Mouse (Mus musculus) CH12.LX (cell line): ENCODE results near the gene Ttc13. TPM values are rescaled to one million over a fixed set of nuclear protein-coding genes. Genes with fewer than 3 reads are reported as not detected.

Experiments
- DNase-seq: peaks from one replicate; pipeline ENCODE4 v3.0.0-alpha.2; 2013; ENCODE audit errors: extremely low read depth
- H3K27ac ChIP-seq: 2 replicates; pipeline ENCODE4 v1.5.1; 2012; ENCODE audit warnings: low read depth, mild to moderate bottlenecking, control low read depth, moderate library complexity; ENCODE audit not compliant: insufficient read depth
- H3K27me3 ChIP-seq: replicated peaks from 2 replicates; pipeline ENCODE3; 2012; ENCODE audit warnings: inconsistent platforms
- H3K36me3 ChIP-seq, 2 experiments: replicated peaks in 1 of 2; 2 replicates each; pipeline versions ENCODE3 to v1.6.1; 2012; ENCODE audit warnings: inconsistent platforms in 1 of 2, low read length in 1 of 2, mild to moderate bottlenecking in 1 of 2, mixed read lengths in 1 of 2, moderate library complexity in 1 of 2; ENCODE audit not compliant: control insufficient read depth in 1 of 2, insufficient read depth in 1 of 2
- H3K4me1 ChIP-seq, 2 experiments: 2 replicates each; pipeline ENCODE4 v1.6.1; 2012; ENCODE audit warnings: inconsistent platforms in 1 of 2, moderate library complexity in 1 of 2; ENCODE audit not compliant: insufficient read depth in 2 of 2, control insufficient read depth in 1 of 2
- H3K4me2 ChIP-seq: 2 replicates; pipeline ENCODE4 v1.6.1; 2012; ENCODE audit warnings: low read depth, mild to moderate bottlenecking, control low read depth; ENCODE audit not compliant: poor library complexity, insufficient read depth, severe bottlenecking
- H3K4me3 ChIP-seq, 3 experiments: fragments of 150-350 bp in 1 of 3; sonication (generic) in 1 of 3; replicated peaks in 1 of 3; 2 replicates each; pipeline versions ENCODE3 to v1.5.1; 2011 to 2012; ENCODE audit warnings: low read depth in 2 of 3, low read length in 2 of 3, mild to moderate bottlenecking in 2 of 3, moderate library complexity in 2 of 3, control low read depth in 1 of 3, improper control_type of control experiment in 1 of 3, inconsistent platforms in 1 of 3, mixed read lengths in 1 of 3; ENCODE audit not compliant: poor library complexity in 1 of 3
- H3K79me2 ChIP-seq: replicated peaks from 2 replicates; pipeline ENCODE4 v1.6.1; 2012; ENCODE audit warnings: mild to moderate bottlenecking, moderate library complexity; ENCODE audit not compliant: control insufficient read depth, poor library complexity, insufficient read depth, severe bottlenecking; ENCODE audit errors: extremely low read depth
- H3K9ac ChIP-seq: 2 replicates; pipeline ENCODE4 v1.6.1; 2012; ENCODE audit warnings: low read depth, mild to moderate bottlenecking, control low read depth, moderate library complexity; ENCODE audit not compliant: insufficient read depth
- H3K9me3 ChIP-seq: replicated peaks from 2 replicates; pipeline ENCODE3; 2012; ENCODE audit warnings: low read length, inconsistent platforms, mixed read lengths
- BHLHE40 ChIP-seq: IDR thresholded peaks from 2 replicates; pipeline ENCODE4 v1.6.1; 2011; ENCODE audit warnings: mild to moderate bottlenecking, low read depth, low read length, improper control_type of control experiment
- CHD1 ChIP-seq: IDR thresholded peaks from 2 replicates; pipeline ENCODE4 v1.6.1; 2012; ENCODE audit warnings: low read depth, low read length, improper control_type of control experiment, inconsistent platforms
- CTCF ChIP-seq, 2 experiments: IDR thresholded peaks in 1 of 2; conservative IDR thresholded peaks in 1 of 2; 2 replicates each; pipeline ENCODE4 v1.5.1; 2011 to 2012; ENCODE audit warnings: low read depth in 2 of 2, low read length in 2 of 2, improper control_type of control experiment in 1 of 2, inconsistent platforms in 1 of 2, mild to moderate bottlenecking in 1 of 2, moderate library complexity in 1 of 2
- E2F4 ChIP-seq: IDR thresholded peaks from 2 replicates; pipeline ENCODE4 v1.6.1; 2011; ENCODE audit warnings: low read depth, low read length, improper control_type of control experiment; ENCODE audit not compliant: insufficient replicate concordance
- ELF1 ChIP-seq: IDR thresholded peaks from 2 replicates; pipeline ENCODE4 v1.6.1; 2014; ENCODE audit warnings: low read depth, mild to moderate bottlenecking, inconsistent platforms, low read length, improper control_type of control experiment
- ETS1 ChIP-seq: conservative IDR thresholded peaks from 2 replicates; pipeline ENCODE4 v1.6.1; 2012; ENCODE audit warnings: low read depth, mild to moderate bottlenecking, inconsistent platforms, low read length, improper control_type of control experiment, moderate library complexity
- JUND ChIP-seq: conservative IDR thresholded peaks from 2 replicates; pipeline ENCODE4 v1.6.1; 2011; ENCODE audit warnings: low read depth, low read length, improper control_type of control experiment
- MAFK ChIP-seq: IDR thresholded peaks from 2 replicates; pipeline ENCODE4 v1.6.1; 2011; ENCODE audit warnings: low read length, improper control_type of control experiment; ENCODE audit not compliant: insufficient replicate concordance
- MAX ChIP-seq: IDR thresholded peaks from 2 replicates; pipeline ENCODE4 v1.6.1; 2011; ENCODE audit warnings: low read length, improper control_type of control experiment
- MAZ ChIP-seq: IDR thresholded peaks from 2 replicates; pipeline ENCODE4 v1.6.1; 2012; ENCODE audit warnings: low read depth, mild to moderate bottlenecking, inconsistent platforms, low read length, improper control_type of control experiment, moderate library complexity
- MEF2A ChIP-seq: IDR thresholded peaks from 2 replicates; pipeline ENCODE4 v1.6.1; 2014; ENCODE audit warnings: low read depth, mild to moderate bottlenecking, inconsistent platforms, low read length, improper control_type of control experiment, borderline replicate concordance
- MXI1 ChIP-seq: IDR thresholded peaks from 2 replicates; pipeline ENCODE4 v1.6.1; 2011; ENCODE audit warnings: mild to moderate bottlenecking, low read depth, low read length, improper control_type of control experiment
- MYC ChIP-seq: IDR thresholded peaks from 2 replicates; pipeline ENCODE4 v1.6.1; 2011; ENCODE audit warnings: low read depth, mild to moderate bottlenecking, improper control_type of control experiment, low read length
- NELFE ChIP-seq: IDR thresholded peaks from 2 replicates; pipeline ENCODE4 v1.6.1; 2011; ENCODE audit warnings: low read depth, low read length, improper control_type of control experiment
- NRF1 ChIP-seq: IDR thresholded peaks from 2 replicates; pipeline ENCODE4 v1.6.1; 2014; ENCODE audit warnings: low read depth, mild to moderate bottlenecking, inconsistent platforms, low read length, improper control_type of control experiment, moderate library complexity
- POLR2A ChIP-seq: IDR thresholded peaks from 2 replicates; pipeline ENCODE4 v1.6.1; 2011; ENCODE audit warnings: low read depth, mild to moderate bottlenecking, improper control_type of control experiment, low read length
- POLR2AphosphoS2 ChIP-seq: IDR thresholded peaks from 2 replicates; pipeline ENCODE4 v1.6.1; 2011; ENCODE audit warnings: low read depth, low read length, improper control_type of control experiment
- RCOR1 ChIP-seq: conservative IDR thresholded peaks from 2 replicates; pipeline ENCODE4 v1.6.1; 2012; ENCODE audit warnings: low read depth, mild to moderate bottlenecking, inconsistent platforms, low read length, improper control_type of control experiment
- SIN3A ChIP-seq: IDR thresholded peaks from 2 replicates; pipeline ENCODE4 v1.6.1; 2012; ENCODE audit warnings: low read length, improper control_type of control experiment, inconsistent platforms
- SMC3 ChIP-seq: IDR thresholded peaks from 2 replicates; pipeline ENCODE4 v1.6.1; 2011; ENCODE audit warnings: low read depth, low read length, improper control_type of control experiment
- TBP ChIP-seq: conservative IDR thresholded peaks from 2 replicates; pipeline ENCODE4 v1.6.1; 2011; ENCODE audit warnings: low read depth, low read length, improper control_type of control experiment
- TCF12 ChIP-seq: IDR thresholded peaks from 2 replicates; pipeline ENCODE4 v1.6.1; 2014; ENCODE audit warnings: low read depth, mild to moderate bottlenecking, inconsistent platforms, low read length, improper control_type of control experiment
- UBTF ChIP-seq: IDR thresholded peaks from 2 replicates; pipeline ENCODE4 v1.6.1; 2012; ENCODE audit warnings: low read depth, mild to moderate bottlenecking, inconsistent platforms, low read length, improper control_type of control experiment, moderate library complexity
- USF1 ChIP-seq: IDR thresholded peaks from 2 replicates; pipeline ENCODE4 v1.6.1; 2014; ENCODE audit warnings: low read depth, mild to moderate bottlenecking, inconsistent platforms, low read length, improper control_type of control experiment
- ZC3H11A ChIP-seq: IDR thresholded peaks from 2 replicates; pipeline ENCODE4 v1.6.1; 2012; ENCODE audit warnings: low read depth, mild to moderate bottlenecking, inconsistent platforms, low read length, improper control_type of control experiment
- ZKSCAN1 ChIP-seq: IDR thresholded peaks from 2 replicates; pipeline ENCODE4 v1.6.1; 2012; ENCODE audit warnings: low read depth, inconsistent platforms, low read length, improper control_type of control experiment, borderline replicate concordance
- ZMIZ1 ChIP-seq: IDR thresholded peaks from 2 replicates; pipeline ENCODE4 v1.6.1; 2012; ENCODE audit warnings: low read depth, mild to moderate bottlenecking, inconsistent platforms, low read length, improper control_type of control experiment
- ZNF384 ChIP-seq: IDR thresholded peaks from 2 replicates; pipeline ENCODE4 v1.6.1; 2012; ENCODE audit warnings: low read depth, low read length, improper control_type of control experiment, inconsistent platforms
- dilution Hi-C: fragments of 300-500 bp; cut with MboI; formaldehyde crosslinking; loops from 2 replicates; pipeline ENCODE4 v1.14.3; 2020; ENCODE audit warnings: low sequenced_read_pairs; ENCODE audit not compliant: extremely low pct_unique_long_range_greater_than_20kb, extremely low pct_ligation_motif_present
- in situ Hi-C: fragments of 300-500 bp; cut with MboI; formaldehyde crosslinking; loops from 3 replicates; pipeline ENCODE4 v1.14.3; 2019; ENCODE audit warnings: low sequenced_read_pairs, low pct_ligation_motif_present, low pct_unique_long_range_greater_than_20kb, mixed read lengths
- polyA plus RNA-seq: library from polyadenylated mRNA; unstranded; fragments of >175 nt; gene quantifications from 2 replicates; pipeline ENCODE4 v1.2.1, GENCODE M21; 2012; ENCODE audit warnings: low read depth; ENCODE audit not compliant: insufficient read length
- total RNA-seq, 2 experiments: library from RNA; depleted of rRNA; stranded (reverse); fragments of 300-350 nt in 1 of 2; fragments of >200 nt in 1 of 2; gene quantifications; 2 replicates each; pipeline ENCODE4 v1.2.3; 2012 to 2014

The Ttc13 gene
- total and polyA plus RNA-seq, 3 experiments, result 30.8 to 33.6 (median 33.5) TPM

- in situ Hi-C loops, result no loop called here
- peaks cover 0 to 3% of the 10 kb centered on the region in 2 experiments; a peak in 1 of 4 replicates for H3K4me1 ChIP-seq
- H3K79me2 ChIP-seq, result no peaks in the 10 kb centered on the region
- H3K4me2 ChIP-seq, result no peak overlapping the region
- no peaks in the 10 kb centered on the region for H3K9me3 ChIP-seq
- TF ChIP-seq ETS1 (no peak), MXI1 (no peak), ZKSCAN1 (no peak), TCF12 (no peak), SIN3A (no peak), UBTF (no peak), RCOR1 (no peak), NELFE (no peak), USF1 (no peak), TBP (no peak), CTCF (conservative IDR thresholded peaks at IDR 0.05 in 1 of 2, IDR thresholded peaks at IDR 0.05 in 1 of 2; ENCODE audit: low read depth in 2 of 2, low read length in 2 of 2) (no peak), MEF2A (no peak), SMC3 (no peak), JUND (no peak), BHLHE40 (no peak), MYC (no peak), MAX (no peak)
- TF ChIP-seq, all 38 proteins: peak for 0
- peaks cover 60 to 95% of the 10 kb centered on the region in 2 experiments for H3K36me3 ChIP-seq
- H3K9ac ChIP-seq, result no peak overlapping the region
- DNase-seq, result no peak
- H3K27ac ChIP-seq, result no peak overlapping the region
- no peaks in the 10 kb centered on the region for H3K27me3 ChIP-seq
- H3K4me3 ChIP-seq, result no peak overlapping the region
- dilution Hi-C loops, result no loop called here
Measured at GRCm38 (mm10) chr8:124676661-124677060, 45.1 kb downstream of the Ttc13 start.

- no peak overlapping the region for H3K27ac ChIP-seq
- TF ChIP-seq MYC (no peak), MXI1 (no peak), CHD1 (no peak), CTCF (conservative IDR thresholded peaks at IDR 0.05 in 1 of 2, IDR thresholded peaks at IDR 0.05 in 1 of 2; ENCODE audit: low read depth in 2 of 2, low read length in 2 of 2) (no peak), POLR2A (no peak), NRF1 (no peak), MAFK (no peak), MEF2A (no peak), E2F4 (no peak), ZNF384 (no peak), POLR2AphosphoS2 (no peak), MAX (no peak), RCOR1 (no peak), ELF1 (no peak), ETS1 (no peak), ZC3H11A (no peak), ZMIZ1 (no peak), MAZ (no peak), SIN3A (no peak)
- no peak overlapping the region for H3K4me3 ChIP-seq
- H3K9me3 ChIP-seq, result no peaks in the 10 kb centered on the region
- H3K4me2 ChIP-seq, result no peak overlapping the region
- no peaks in the 10 kb centered on the region for H3K27me3 ChIP-seq
- DNase-seq, result no peak
- H3K36me3 ChIP-seq, result peaks cover 30 to 70% of the 10 kb centered on the region in 2 experiments
- no peaks in the 10 kb centered on the region for H3K4me1 ChIP-seq
- dilution Hi-C loops, result no loop called here
- no peak overlapping the region for H3K9ac ChIP-seq
- in situ Hi-C loops, result no loop called here
- no peaks in the 10 kb centered on the region for H3K79me2 ChIP-seq
Measured at GRCm38 (mm10) chr8:124672345-124672744, 49.4 kb downstream of the Ttc13 start.
